Comparison of ENCODE assay signal across 19 mouse cellular contexts in genomic region chrX:99608284-99608692, GRCm38 (mm10).
A peak's percentile ranks its signal among the peaks of the same experiment; 100 is the strongest.
DNase-seq lines count a peak whose midpoint lies in the region; ATAC-seq lines count a peak whose summit lies in the region.
"Had no signal": no experiment of that assay in that cellular context is flagged by ENCODE, and none has a peak within 500 bp of the region (broad histone marks: within the 10 kb centered on the region; RNA-seq: fewer than 3 reads in every experiment).

No protein-coding gene starts in this region.

- H3K27me3 ChIP-seq in midbrain, embryonic 13.5 days = peaks cover 82% of the 10 kb centered on the region
- peaks cover 3% of the 10 kb centered on the region for H3K27me3 ChIP-seq in midbrain, embryonic 16.5 days (ENCODE audit: control insufficient read depth, insufficient read depth, low read depth, low read length)
- peaks cover 38% of the 10 kb centered on the region; the same call in 1 of the 2 replicates for H3K27me3 ChIP-seq in forebrain, embryonic 13.5 days
- no peaks in the 10 kb centered on the region for H3K27me3 ChIP-seq in neural tube, embryonic 14.5 days (ENCODE audit: control insufficient read depth, insufficient read depth, low read length)

- no peaks in the 10 kb centered on the region for H3K9me3 ChIP-seq in midbrain, embryonic 13.5 days
- no peaks in the 10 kb centered on the region for H3K9me3 ChIP-seq in midbrain, embryonic 16.5 days (replicated peaks; ENCODE audit: control insufficient read depth, low read length, poor library complexity, severe bottlenecking)
- H3K9me3 ChIP-seq in forebrain, embryonic 13.5 days (replicated peaks) = no peaks in the 10 kb centered on the region
- no peaks in the 10 kb centered on the region for H3K9me3 ChIP-seq in neural tube, embryonic 14.5 days (ENCODE audit: control insufficient read depth, low read length)
- H3K9me3 ChIP-seq: liver, embryonic 13.5 days; lung, embryonic 15.5 days had no signal

- H3K36me3 ChIP-seq in midbrain, embryonic 13.5 days = no peaks in the 10 kb centered on the region
- H3K36me3 ChIP-seq in midbrain, embryonic 16.5 days (ENCODE audit: control insufficient read depth, insufficient read depth, low read length) = no peaks in the 10 kb centered on the region
- no peaks in the 10 kb centered on the region for H3K36me3 ChIP-seq in forebrain, embryonic 13.5 days (ENCODE audit: poor library complexity, severe bottlenecking)
- no peaks in the 10 kb centered on the region for H3K36me3 ChIP-seq in neural tube, embryonic 14.5 days (ENCODE audit: control insufficient read depth, insufficient read depth, low read length)
- H3K36me3 ChIP-seq: liver, embryonic 13.5 days; lung, embryonic 15.5 days had no signal

- 29% methylated on average over 2 of the region's 2 CpGs for WGBS in midbrain, embryonic 13.5 days
- 40% methylated on average over 2 of the region's 2 CpGs for whole genome bisulfite sequencing in midbrain, embryonic 16.5 days
- WGBS in forebrain, embryonic 13.5 days = 46% methylated on average over 2 of the region's 2 CpGs
- 25% methylated on average over 2 of the region's 2 CpGs for WGBS in neural tube, embryonic 14.5 days

- peaks cover 13% of the 10 kb centered on the region for H3K4me1 ChIP-seq in midbrain, embryonic 13.5 days (replicated peaks)
- H3K4me1 ChIP-seq in midbrain, embryonic 16.5 days (ENCODE audit: control insufficient read depth, insufficient read depth, low read length) = no peaks in the 10 kb centered on the region
- H3K4me1 ChIP-seq in forebrain, embryonic 13.5 days = peaks cover 12% of the 10 kb centered on the region
- H3K4me1 ChIP-seq in neural tube, embryonic 14.5 days (ENCODE audit: control insufficient read depth, insufficient read depth, low read length) = no peaks in the 10 kb centered on the region
- H3K4me1 ChIP-seq: liver, embryonic 13.5 days had no signal

- no peak overlapping the region for H3K4me3 ChIP-seq in midbrain, embryonic 13.5 days (replicated peaks)
- no peak overlapping the region for H3K4me3 ChIP-seq in midbrain, embryonic 16.5 days (ENCODE audit: low read depth, low read length)
- H3K4me3 ChIP-seq in forebrain, embryonic 13.5 days = no peak overlapping the region
- no peak overlapping the region for H3K4me3 ChIP-seq in neural tube, embryonic 14.5 days (ENCODE audit: low read depth, low read length)
- H3K4me3 ChIP-seq: heart, adult 2 months; left cerebral cortex, adult 2 months; liver, embryonic 13.5 days; lung, embryonic 15.5 days had no signal

- H3K4me2 ChIP-seq in midbrain, embryonic 13.5 days (replicated peaks) = no peak overlapping the region
- H3K4me2 ChIP-seq in midbrain, embryonic 16.5 days (ENCODE audit: low read length) = no peak overlapping the region
- no peak overlapping the region for H3K4me2 ChIP-seq in forebrain, embryonic 13.5 days
- no peak overlapping the region for H3K4me2 ChIP-seq in neural tube, embryonic 14.5 days (ENCODE audit: low read depth, low read length)
- H3K4me2 ChIP-seq: liver, embryonic 13.5 days; lung, embryonic 15.5 days had no signal

- peak; percentile 56 for ATAC-seq in midbrain, embryonic 13.5 days
- no peak for ATAC-seq in midbrain, embryonic 16.5 days
- peak; percentile 41; the same call in 1 of the 2 replicates for ATAC-seq in forebrain, embryonic 13.5 days
- peak; percentile 71 for ATAC-seq in neural tube, embryonic 14.5 days (ENCODE audit: low read depth)
- no peak for ATAC-seq in CD4-positive, CD25-positive, alpha-beta regulatory T cell, adult 4 months
- ATAC-seq: activated CD4-positive, CD25-positive, alpha-beta regulatory T cell, adult 4 months had no signal

- no peak overlapping the region for H3K9ac ChIP-seq in midbrain, embryonic 13.5 days (replicated peaks)
- no peak overlapping the region for H3K9ac ChIP-seq in midbrain, embryonic 16.5 days (ENCODE audit: low read depth, low read length)
- H3K9ac ChIP-seq in forebrain, embryonic 13.5 days = no peak overlapping the region
- H3K9ac ChIP-seq in neural tube, embryonic 14.5 days (replicated peaks; ENCODE audit: low read depth, low read length) = no peak overlapping the region
- H3K9ac ChIP-seq: liver, embryonic 13.5 days; lung, embryonic 15.5 days had no signal

- H3K27ac ChIP-seq in midbrain, embryonic 13.5 days = no peak overlapping the region
- no peak overlapping the region for H3K27ac ChIP-seq in midbrain, embryonic 16.5 days (ENCODE audit: low read length)
- H3K27ac ChIP-seq in forebrain, embryonic 13.5 days = no peak overlapping the region
- no peak overlapping the region for H3K27ac ChIP-seq in neural tube, embryonic 14.5 days (ENCODE audit: low read depth, low read length)
- H3K27ac ChIP-seq: heart, adult 2 months; left cerebral cortex, adult 2 months; liver, embryonic 13.5 days; lung, embryonic 15.5 days; stomach, postnatal 0 days had no signal

- DNase-seq in ZHBTc4 (ENCODE audit: low read depth, low spot score) = peak; percentile 52
- no peak for DNase-seq in cerebellum, postnatal 4 days (ENCODE audit: low spot score in 2 of 2)
- DNase-seq: adrenal gland, postnatal 14 days; cerebellum, adult 18-20 months; heart, adult 2 months; kidney, adult 2 months; kidney, postnatal 25 days; liver, embryonic 13.5 days; right cerebral cortex, postnatal 25 days; thymus, postnatal 25 days had no signal

Comparison
In these comparisons a context has a peak if more than half of its experiments do, and no peak if none do; other contexts are left out.
1. ATAC-seq: peak in midbrain, embryonic 13.5 days (single experiment), forebrain, embryonic 13.5 days (single experiment) and neural tube, embryonic 14.5 days (single experiment); none in midbrain, embryonic 16.5 days (single experiment) and CD4-positive, CD25-positive, alpha-beta regulatory T cell, adult 4 months (single experiment).